12 mouse cellular contexts compared by ENCODE assay signal in genomic region chr12:77004893-77005292, GRCm38 (mm10). TPM values are rescaled to one million over a fixed set of nuclear protein-coding genes. Genes with fewer than 3 reads are reported as not detected.
DNase-seq lines count a peak whose midpoint lies in the region; ATAC-seq and TF ChIP-seq lines count a peak whose summit lies in the region.
"Had no signal": no experiment of that assay in that cellular context is flagged by ENCODE, and none has a peak within 500 bp of the region (broad histone marks: within the 10 kb centered on the region; RNA-seq: fewer than 3 reads in every experiment).

No protein-coding gene starts in this region.

- no peaks in the 10 kb centered on the region for H3K9me3 ChIP-seq in hindbrain, embryonic 14.5 days (ENCODE audit: control insufficient read depth, low read length)
- no peaks in the 10 kb centered on the region for H3K9me3 ChIP-seq in hindbrain, embryonic 11.5 days (ENCODE audit: control insufficient read depth, low read length)
- H3K9me3 ChIP-seq in neural tube, embryonic 13.5 days = no peaks in the 10 kb centered on the region
- no peaks in the 10 kb centered on the region for H3K9me3 ChIP-seq in limb, embryonic 10.5 days (replicated peaks)
- H3K9me3 ChIP-seq: liver, embryonic 15.5 days had no signal

- 45% methylated on average over 10 of the region's 10 CpGs for WGBS in hindbrain, embryonic 14.5 days
- 60% methylated on average over 10 of the region's 10 CpGs for WGBS in hindbrain, embryonic 11.5 days
- 33% methylated on average over 10 of the region's 10 CpGs for WGBS in neural tube, embryonic 13.5 days
- WGBS in limb, embryonic 10.5 days = 18% methylated on average over 10 of the region's 10 CpGs
- WGBS in olfactory bulb, adult 2 months = 22% methylated on average over 10 of the region's 10 CpGs

- TF ChIP-seq CTCF in olfactory bulb, adult 2 months (IDR thresholded peaks at IDR 0.05; ENCODE audit: insufficient read depth, low read depth, low read length) = no peak

- peaks cover 5% of the 10 kb centered on the region; the same call in 1 of the 2 replicates for H3K4me1 ChIP-seq in hindbrain, embryonic 14.5 days (replicated peaks; ENCODE audit: control insufficient read depth, insufficient read depth, low read length)
- H3K4me1 ChIP-seq in hindbrain, embryonic 11.5 days (replicated peaks; ENCODE audit: control insufficient read depth, insufficient read depth, low read length) = 0 out of 2 replicates have a peak, but pooled peaks cover 2% of the 10 kb centered on the region
- H3K4me1 ChIP-seq in neural tube, embryonic 13.5 days (replicated peaks) = peaks cover 23% of the 10 kb centered on the region
- peaks cover 27% of the 10 kb centered on the region for H3K4me1 ChIP-seq in limb, embryonic 10.5 days
- H3K4me1 ChIP-seq in olfactory bulb, adult 2 months (ENCODE audit: control insufficient read depth, insufficient read depth, low read length) = peaks cover 9% of the 10 kb centered on the region

- peak; percentile 33 for DNase-seq in hindbrain, embryonic 14.5 days (ENCODE audit: low spot score)
- no peak for DNase-seq in hindbrain, embryonic 11.5 days (ENCODE audit: low spot score)
- DNase-seq in neural tube, embryonic 10.5 days (ENCODE audit: extremely low spot score, low spot score) = no peak
- no peak for DNase-seq in limb, embryonic 10.5 days (ENCODE audit: low spot score)
- DNase-seq in cerebellum, postnatal 25 days = no peak
- DNase-seq in kidney, postnatal 36 days = no peak
- DNase-seq: adrenal gland, postnatal 25 days had no signal

- no peak for ATAC-seq in hindbrain, embryonic 14.5 days (ENCODE audit: low FRiP score)
- no peak for ATAC-seq in hindbrain, embryonic 11.5 days (ENCODE audit: low FRiP score)
- no peak for ATAC-seq in neural tube, embryonic 13.5 days (ENCODE audit: low read depth)
- ATAC-seq: intestine, postnatal 0 days had no signal

- H3K27me3 ChIP-seq in hindbrain, embryonic 14.5 days (ENCODE audit: control insufficient read depth, insufficient read depth, low read length) = no peaks in the 10 kb centered on the region
- no peaks in the 10 kb centered on the region for H3K27me3 ChIP-seq in hindbrain, embryonic 11.5 days (ENCODE audit: control insufficient read depth, insufficient read depth, low read length)
- H3K27me3 ChIP-seq in neural tube, embryonic 13.5 days = peaks cover 5% of the 10 kb centered on the region; the same call in 1 of the 2 replicates
- 0 out of 2 replicates have a peak, but pooled peaks cover 21% of the 10 kb centered on the region for H3K27me3 ChIP-seq in limb, embryonic 10.5 days (ENCODE audit: low read depth, poor library complexity, severe bottlenecking)
- H3K27me3 ChIP-seq: liver, embryonic 15.5 days had no signal

- H3K9ac ChIP-seq in hindbrain, embryonic 14.5 days = no peak overlapping the region
- no peak overlapping the region for H3K9ac ChIP-seq in hindbrain, embryonic 11.5 days (ENCODE audit: low read depth, low read length)
- no peak overlapping the region for H3K9ac ChIP-seq in neural tube, embryonic 13.5 days
- H3K9ac ChIP-seq: liver, embryonic 15.5 days had no signal

- no peak overlapping the region for H3K27ac ChIP-seq in hindbrain, embryonic 14.5 days
- H3K27ac ChIP-seq in hindbrain, embryonic 11.5 days (ENCODE audit: low read depth, low read length) = no peak overlapping the region
- H3K27ac ChIP-seq in neural tube, embryonic 13.5 days (replicated peaks) = 0 out of 2 replicates have a peak overlapping the region, but pooled peaks have one; percentile 10
- peak overlapping the region; percentile 11; the same call in 1 of the 2 replicates for H3K27ac ChIP-seq in limb, embryonic 10.5 days
- peak overlapping the region; percentile 89 for H3K27ac ChIP-seq in olfactory bulb, adult 2 months (ENCODE audit: insufficient read depth, low read depth, low read length)
- H3K27ac ChIP-seq: liver, embryonic 15.5 days had no signal

- no peak overlapping the region for H3K4me3 ChIP-seq in hindbrain, embryonic 14.5 days (replicated peaks; ENCODE audit: low read length)
- H3K4me3 ChIP-seq in hindbrain, embryonic 11.5 days (ENCODE audit: low read depth, low read length) = no peak overlapping the region
- no peak overlapping the region for H3K4me3 ChIP-seq in neural tube, embryonic 13.5 days
- peak overlapping the region; percentile 13; the same call in 1 of the 2 replicates for H3K4me3 ChIP-seq in limb, embryonic 10.5 days
- peak overlapping the region; percentile 37 for H3K4me3 ChIP-seq in olfactory bulb, adult 2 months (ENCODE audit: insufficient read depth, low read depth, low read length)
- H3K4me3 ChIP-seq: liver, embryonic 15.5 days; myocyte had no signal

- TF ChIP-seq POLR2A in olfactory bulb, adult 2 months (IDR thresholded peaks at IDR 0.05; ENCODE audit: insufficient read depth, low read depth, low read length) = no peak

- no peaks in the 10 kb centered on the region for H3K36me3 ChIP-seq in hindbrain, embryonic 14.5 days (replicated peaks; ENCODE audit: control insufficient read depth, insufficient read depth)
- H3K36me3 ChIP-seq in hindbrain, embryonic 11.5 days (ENCODE audit: control insufficient read depth, insufficient read depth, low read length) = no peaks in the 10 kb centered on the region
- no peaks in the 10 kb centered on the region for H3K36me3 ChIP-seq in neural tube, embryonic 13.5 days
- no peaks in the 10 kb centered on the region for H3K36me3 ChIP-seq in limb, embryonic 10.5 days
- H3K36me3 ChIP-seq: liver, embryonic 15.5 days had no signal

- H3K4me2 ChIP-seq in hindbrain, embryonic 14.5 days (replicated peaks) = no peak overlapping the region
- no peak overlapping the region for H3K4me2 ChIP-seq in hindbrain, embryonic 11.5 days (replicated peaks; ENCODE audit: low read depth, low read length)
- H3K4me2 ChIP-seq in neural tube, embryonic 13.5 days = peak overlapping the region; percentile 9; the same call in 1 of the 2 replicates
- H3K4me2 ChIP-seq: liver, embryonic 15.5 days had no signal

RNA-seq across cellular contexts. Expression of gene Max, which starts 42.9 kb away (rescaled TPM):
- 47.6 and 52.9 TPM in 2 replicates for polyA plus RNA-seq in hindbrain, embryonic 14.5 days (2014; fragmentation: Nextera tagmentation; extraction: Ambion mirVana)
- polyA plus RNA-seq in hindbrain, embryonic 11.5 days (2014; fragmentation: Nextera tagmentation; extraction: Ambion mirVana) = 36.9 and 48.4 TPM in 2 replicates
- 14.5 and 17.8 TPM in 2 replicates for polyA plus RNA-seq in neural tube, embryonic 13.5 days (2015; fragmentation: Nextera tagmentation; extraction: Ambion mirVana)
- polyA plus RNA-seq in limb, embryonic 10.5 days (2016; fragmentation: Nextera tagmentation; extraction: Ambion mirVana) = 11.5 and 12.9 TPM in 2 replicates
- polyA plus RNA-seq in olfactory bulb, adult 2 months (2012; ENCODE audit: insufficient read depth, insufficient read length, low replicate concordance, missing spikeins) = not detected in 2 replicates

Comparison
In these comparisons a context has a peak if more than half of its experiments do, and no peak if none do; other contexts are left out.
1. H3K27ac ChIP-seq: peak in neural tube, embryonic 13.5 days (single experiment), limb, embryonic 10.5 days (single experiment) and olfactory bulb, adult 2 months (single experiment); none in hindbrain, embryonic 14.5 days (single experiment) and hindbrain, embryonic 11.5 days (single experiment).
2. H3K4me3 ChIP-seq: peak in limb, embryonic 10.5 days (single experiment) and olfactory bulb, adult 2 months (single experiment); none in hindbrain, embryonic 14.5 days (single experiment), hindbrain, embryonic 11.5 days (single experiment) and neural tube, embryonic 13.5 days (single experiment).
3. RNA of gene Max, which starts 42.9 kb away (polyA plus RNA-seq): 36.9 to 48.4 TPM in hindbrain, embryonic 11.5 days, 47.6 to 52.9 TPM in hindbrain, embryonic 14.5 days, 14.5 to 17.8 TPM in neural tube, embryonic 13.5 days and 11.5 to 12.9 TPM in limb, embryonic 10.5 days; not detected in olfactory bulb, adult 2 months; every median in the first group is over 10 times any median in the second.